Mouse (Mus musculus) left cerebral cortex, adult 8-10 months (tissue): ENCODE measurements at regions not wholly inside any gene's neighbourhood (a gene's known extent, or its start where the extent isn't known, plus 50 kb on each side); places are given as distances from the start of the nearest gene placed in this dataset.

ENCODE experiments used
- DNase-seq, 2 experiments: peaks; one replicate each; pipeline ENCODE4 v3.0.0; 2022; ENCODE audit warnings: low spot score in 2 of 2

DNA sequence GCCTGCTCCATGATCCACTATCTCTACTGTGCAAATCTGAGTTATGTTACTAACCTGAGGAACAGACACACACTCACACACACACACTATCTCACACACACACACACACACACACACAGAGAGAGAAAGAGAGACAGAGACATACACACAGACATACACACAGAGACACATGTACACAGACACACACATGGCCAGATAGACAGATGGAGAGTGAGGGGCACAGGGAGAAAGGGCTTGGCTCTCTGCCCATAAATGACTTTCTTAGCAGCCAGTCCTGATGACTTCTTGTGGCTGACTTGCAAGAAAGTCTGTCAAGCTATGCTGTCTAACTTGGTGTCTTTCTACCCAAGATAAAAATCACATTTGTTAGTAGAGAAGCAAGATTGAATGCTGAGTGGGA, 63.7 kb upstream of the Kirrel3 start:
- DNase-seq, result no peak

DNA sequence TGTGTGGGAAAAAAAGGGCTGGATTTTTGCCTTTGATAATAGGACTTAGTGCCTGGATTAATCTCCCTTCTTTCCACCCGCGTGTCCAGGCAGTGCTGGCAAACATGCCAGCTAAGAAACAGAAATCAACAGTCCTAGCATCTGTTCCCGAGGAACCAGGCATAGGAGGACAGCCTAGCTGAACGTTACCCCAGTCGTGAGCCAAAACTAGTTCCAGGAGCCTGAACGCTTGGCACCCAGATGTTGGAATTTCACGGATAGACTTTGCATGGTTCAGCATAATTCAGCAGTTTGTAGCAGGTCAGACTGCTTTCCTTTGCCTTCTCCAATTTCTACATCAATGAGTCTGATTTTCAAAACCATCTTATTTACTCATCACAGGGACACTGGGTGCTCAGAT, 62.6 kb upstream of the Kirrel3 start:
- no peak for DNase-seq

DNA sequence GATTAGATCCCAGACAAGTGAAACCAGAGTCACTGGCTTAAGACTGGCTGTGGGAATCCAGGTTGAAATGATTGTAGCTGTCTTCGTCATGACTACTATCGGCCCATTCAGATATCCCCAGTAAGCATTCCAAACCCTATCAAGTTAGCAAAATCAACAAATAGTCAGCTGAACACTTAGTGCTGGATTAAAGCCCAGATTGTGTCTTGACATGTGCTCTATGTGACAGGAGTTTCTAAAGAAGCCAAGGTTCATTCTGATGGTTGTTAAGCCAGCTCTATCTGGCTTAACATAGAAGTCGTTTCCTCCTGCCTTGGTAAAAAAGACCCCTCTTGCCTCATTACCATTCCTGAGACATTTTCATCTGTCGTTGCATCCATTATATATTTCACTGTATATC, 59.1 kb upstream of the Kirrel3 start:
- DNase-seq, result no peak

DNA sequence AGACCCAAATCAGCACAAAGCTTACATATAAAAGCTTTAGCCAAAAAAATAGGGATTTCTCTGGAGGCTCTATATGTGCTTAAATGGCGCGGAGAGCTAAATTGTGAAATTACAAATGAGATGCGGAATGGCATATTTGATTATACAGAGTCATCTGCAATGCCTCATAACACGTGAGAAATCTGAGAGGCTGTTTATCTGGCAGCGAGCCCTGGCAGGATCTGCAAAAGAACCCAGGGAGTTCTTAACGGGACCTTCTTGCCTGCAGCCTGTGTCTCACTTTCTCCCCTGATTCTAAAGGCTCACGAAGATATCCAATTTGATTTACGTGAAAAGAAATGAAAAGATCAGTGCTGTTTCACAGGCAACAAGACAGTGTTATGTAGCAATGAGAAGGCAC, 58.0 kb upstream of the Kirrel3 start:
- no peak for DNase-seq
